In genomic region chr16:30640591-30640990, GRCm38 (mm10) we compare ENCODE assay signal across 24 mouse cellular contexts. TPM values are rescaled to one million over a fixed set of nuclear protein-coding genes. Genes with fewer than 3 reads are reported as not detected.
DNase-seq lines count a peak whose midpoint lies in the region; ATAC-seq lines count a peak whose summit lies in the region.
"Had no signal": no experiment of that assay in that cellular context is flagged by ENCODE, and none has a peak within 500 bp of the region (broad histone marks: within the 10 kb centered on the region; RNA-seq: fewer than 3 reads in every experiment).

No protein-coding gene starts in this region.

- no peaks in the 10 kb centered on the region for H3K27me3 ChIP-seq in midbrain, embryonic 11.5 days (ENCODE audit: control insufficient read depth, insufficient read depth, low read length)
- no peaks in the 10 kb centered on the region for H3K27me3 ChIP-seq in midbrain, embryonic 15.5 days (replicated peaks)
- H3K27me3 ChIP-seq: CH12.LX; embryonic facial prominence, embryonic 13.5 days; embryonic facial prominence, embryonic 15.5 days; forebrain, embryonic 12.5 days had no signal

- H3K4me2 ChIP-seq in midbrain, embryonic 11.5 days, result no peak overlapping the region
- H3K4me2 ChIP-seq in midbrain, embryonic 15.5 days, result no peak overlapping the region
- H3K4me2 ChIP-seq: embryonic facial prominence, embryonic 13.5 days; embryonic facial prominence, embryonic 15.5 days; forebrain, embryonic 12.5 days had no signal

- H3K4me3 ChIP-seq in midbrain, embryonic 11.5 days (ENCODE audit: low read depth, low read length), result no peak overlapping the region
- no peak overlapping the region for H3K4me3 ChIP-seq in midbrain, embryonic 15.5 days
- H3K4me3 ChIP-seq: embryonic facial prominence, embryonic 13.5 days; embryonic facial prominence, embryonic 15.5 days; erythroblast, embryonic 14.5 days; forebrain, embryonic 10.5 days; forebrain, embryonic 12.5 days had no signal

- H3K27ac ChIP-seq in midbrain, embryonic 11.5 days (ENCODE audit: low read depth, low read length), result no peak overlapping the region
- H3K27ac ChIP-seq in midbrain, embryonic 15.5 days, result no peak overlapping the region
- H3K27ac ChIP-seq: embryonic facial prominence, embryonic 13.5 days; embryonic facial prominence, embryonic 15.5 days; forebrain, embryonic 10.5 days; forebrain, embryonic 12.5 days had no signal

- no peaks in the 10 kb centered on the region; the same call in 1 of the 2 replicates for H3K9me3 ChIP-seq in midbrain, embryonic 11.5 days (ENCODE audit: control insufficient read depth, low read length)
- no peaks in the 10 kb centered on the region for H3K9me3 ChIP-seq in midbrain, embryonic 15.5 days
- H3K9me3 ChIP-seq: embryonic facial prominence, embryonic 15.5 days; forebrain, embryonic 12.5 days had no signal

- H3K9ac ChIP-seq in midbrain, embryonic 11.5 days (ENCODE audit: low read length), result no peak overlapping the region
- no peak overlapping the region for H3K9ac ChIP-seq in midbrain, embryonic 15.5 days
- H3K9ac ChIP-seq: embryonic facial prominence, embryonic 13.5 days; embryonic facial prominence, embryonic 15.5 days; forebrain, embryonic 12.5 days had no signal

- WGBS in midbrain, embryonic 11.5 days, result 14% methylated on average over 2 of the region's 2 CpGs
- 24% methylated on average over 2 of the region's 2 CpGs for WGBS in midbrain, embryonic 15.5 days

- H3K36me3 ChIP-seq in midbrain, embryonic 11.5 days (ENCODE audit: control insufficient read depth, insufficient read depth, low read length), result no peaks in the 10 kb centered on the region
- no peaks in the 10 kb centered on the region for H3K36me3 ChIP-seq in midbrain, embryonic 15.5 days (replicated peaks)
- H3K36me3 ChIP-seq: embryonic facial prominence, embryonic 13.5 days; embryonic facial prominence, embryonic 15.5 days; forebrain, embryonic 10.5 days; forebrain, embryonic 12.5 days had no signal

- no peaks in the 10 kb centered on the region; the same call in 1 of the 2 replicates for H3K4me1 ChIP-seq in midbrain, embryonic 11.5 days (ENCODE audit: control insufficient read depth, insufficient read depth, low read length)
- no peaks in the 10 kb centered on the region for H3K4me1 ChIP-seq in midbrain, embryonic 15.5 days
- H3K4me1 ChIP-seq: forebrain, embryonic 12.5 days had no signal

- no peak for ATAC-seq in midbrain, embryonic 11.5 days (ENCODE audit: low FRiP score)
- ATAC-seq in midbrain, embryonic 15.5 days (replicated peaks), result no peak
- ATAC-seq: CD4-positive, CD25-positive, alpha-beta regulatory T cell, adult 4 months; forebrain, embryonic 14.5 days; forebrain, embryonic 16.5 days had no signal

- DNase-seq in embryo, embryonic 10.5 days (ENCODE audit: low spot score), result peak; percentile 43
- no peak for DNase-seq in embryo, embryonic 9.5 days (ENCODE audit: extremely low spot score)
- DNase-seq in midbrain, embryonic 11.5 days (ENCODE audit: low spot score, missing footprints), result peak; percentile 71
- DNase-seq in adrenal gland, adult (ENCODE audit: inconsistent age in 2 of 2, low spot score in 1 of 2), result no peak
- DNase-seq: adrenal gland, adult 2 months; adrenal gland, postnatal 10 days; adrenal gland, postnatal 25 days; B cell, adult 2 months; cerebellum, adult 11 months; cerebellum, adult 18-20 months; cerebellum, adult 8-10 months; cerebellum, adult 9-11 months; cerebellum, postnatal 14 days; cerebellum, postnatal 36 days had no signal

RNA-seq across cellular contexts. Expression of gene Fam43a, which starts 41.1 kb away (rescaled TPM):
- polyA plus RNA-seq in midbrain, embryonic 11.5 days (2014; fragmentation: Nextera tagmentation; extraction: Ambion mirVana), result 5.4 and 6.1 TPM in 2 replicates
- polyA plus RNA-seq in midbrain, embryonic 15.5 days (2015; fragmentation: Nextera tagmentation; extraction: Ambion mirVana), result 15.9 and 17.4 TPM in 2 replicates

RNA-seq across cellular contexts. Expression of gene Lsg1, which starts 53.2 kb away (rescaled TPM):
- polyA plus RNA-seq in midbrain, embryonic 11.5 days (2014; fragmentation: Nextera tagmentation; extraction: Ambion mirVana), result 84.7 and 89.3 TPM in 2 replicates
- polyA plus RNA-seq in midbrain, embryonic 15.5 days (2015; fragmentation: Nextera tagmentation; extraction: Ambion mirVana), result 46.0 and 47.6 TPM in 2 replicates

Comparison
In these comparisons a context has a peak if more than half of its experiments do, and no peak if none do; other contexts are left out.
1. DNase-seq: peak in embryo, embryonic 10.5 days (single experiment) and midbrain, embryonic 11.5 days (single experiment); none in embryo, embryonic 9.5 days (single experiment) and adrenal gland, adult (0 of 2).